Mouse (Mus musculus) embryonic facial prominence, embryonic 14.5 days (tissue): Measurements from ENCODE around the gene Gm973. TPM values are rescaled to one million over a fixed set of nuclear protein-coding genes. Genes with fewer than 3 reads are reported as not detected.

Experiments
- ATAC-seq: fragments of 200-750 bp; cut with Nextera tagmentation; 2 replicates; pipeline ENCODE4 v1.8.0; 2017; ENCODE audit warnings: low read depth, moderate number of reproducible peaks, moderate TSS enrichment
- DNase-seq: peaks from one replicate; pipeline ENCODE4 v3.0.0-alpha.2; 2015; ENCODE audit warnings: low spot score
- H3K27ac ChIP-seq: fragments of 300-500 bp; sonication (generic); replicated peaks from 2 replicates; pipeline ENCODE4 v1.5.1; 2014; ENCODE audit warnings: low read depth, mild to moderate bottlenecking, low read length, moderate library complexity
- H3K27me3 ChIP-seq: fragments of 300-500 bp; sonication (generic); replicated peaks from 2 replicates; pipeline ENCODE4 v1.6.1; 2014; ENCODE audit warnings: low read length; ENCODE audit not compliant: control insufficient read depth, insufficient read depth
- H3K36me3 ChIP-seq: fragments of 300-500 bp; sonication (generic); 2 replicates; pipeline ENCODE4 v1.6.1; 2014; ENCODE audit warnings: low read length, mixed read lengths; ENCODE audit not compliant: control insufficient read depth, insufficient read depth
- H3K4me1 ChIP-seq: fragments of 300-500 bp; sonication (generic); 2 replicates; pipeline ENCODE4 v1.6.1; 2014; ENCODE audit warnings: antibody characterized with exemption, low read length; ENCODE audit not compliant: control insufficient read depth, insufficient read depth
- H3K4me2 ChIP-seq: fragments of 300-500 bp; sonication (generic); 2 replicates; pipeline ENCODE4 v1.6.1; 2014; ENCODE audit warnings: low read depth, mild to moderate bottlenecking, low read length, moderate library complexity, mixed read lengths
- H3K4me3 ChIP-seq: fragments of 300-500 bp; sonication (generic); 2 replicates; pipeline ENCODE4 v1.5.1; 2014; ENCODE audit warnings: low read depth, mild to moderate bottlenecking, low read length
- H3K9ac ChIP-seq: fragments of 300-500 bp; sonication (generic); 2 replicates; pipeline ENCODE4 v1.6.1; 2014; ENCODE audit warnings: low read depth, mild to moderate bottlenecking, low read length, moderate library complexity, mixed read lengths
- H3K9me3 ChIP-seq: fragments of 300-500 bp; sonication (generic); 2 replicates; pipeline ENCODE4 v1.6.1; 2016; ENCODE audit warnings: low read length; ENCODE audit not compliant: control insufficient read depth
- WGBS: fragments of 180-500 bp; shearing (Covaris S2); extraction: QIAGEN DNeasy Blood & Tissue Kit; methylation state at CpG from one replicate; pipeline ENCODE4 v1.1.7; 2014; 5-methylcytosine and 5-hydroxymethylcytosine counted together
- polyA plus RNA-seq: library from polyadenylated mRNA; unstranded; fragments of >200 nt; fragmentation: Nextera tagmentation; extraction: Ambion mirVana; gene quantifications from 2 replicates; pipeline ENCODE4 v1.2.1, GENCODE M21; 2014

Gm973 gene
- polyA plus RNA-seq, 1 experiment from 2014 or later: 5.9 TPM

- Histone ChIP-seq H3K27me3 (no peaks in the 10 kb centered on the region), H3K4me3 (no peak overlapping the region), H3K9me3 (no peaks in the 10 kb centered on the region), H3K4me1 (peaks cover 11% of the 10 kb centered on the region; the same call in 1 of the 2 replicates), H3K27ac (no peak overlapping the region), H3K36me3 (no peaks in the 10 kb centered on the region), H3K9ac (no peak overlapping the region), H3K4me2 (no peak overlapping the region)
- ATAC-seq (no peak), DNase-seq (no peak)
- 72% methylated on average over 5 of the region's 5 CpGs for WGBS
These were observed 63.3 kb downstream of the Gm973 start for GRCm38 (mm10) chr1:59579327-59579726.

DNA sequence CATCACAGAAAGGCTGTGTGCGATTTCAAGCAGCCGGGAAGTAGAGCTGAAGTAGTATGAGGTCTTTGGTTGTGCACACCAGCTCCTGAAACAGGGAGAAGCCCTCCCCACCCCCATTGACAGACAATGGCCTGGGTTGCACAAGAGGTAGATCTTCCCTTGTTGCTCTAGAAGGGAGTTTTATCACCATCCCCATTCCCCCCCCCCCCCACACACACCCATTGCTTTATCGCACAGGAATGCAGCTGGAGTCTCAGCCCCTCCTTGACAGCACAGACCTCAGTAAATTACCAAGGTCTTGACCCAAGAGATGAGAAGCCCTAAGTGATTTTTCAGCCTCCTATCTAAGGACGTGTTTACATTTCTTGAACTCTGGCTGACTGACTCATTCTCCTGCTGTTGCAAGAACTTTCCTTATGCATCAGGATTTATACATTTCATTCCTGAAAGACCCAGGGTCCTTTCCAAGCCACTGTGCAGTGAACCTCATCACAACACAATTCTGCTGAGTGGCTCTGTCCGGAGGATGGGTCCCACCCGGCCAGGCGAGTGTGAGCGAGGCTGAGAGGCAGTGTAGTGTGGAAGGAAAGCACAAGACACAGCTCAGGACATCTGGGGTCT, 64.2 kb downstream of the Gm973 start:
- H3K36me3 ChIP-seq: no peaks in the 10 kb centered on the region
- H3K4me3 ChIP-seq: no peak overlapping the region
- peaks cover 5% of the 10 kb centered on the region; the same call in 1 of the 2 replicates for H3K4me1 ChIP-seq
- DNase-seq (no peak), ATAC-seq (no peak)
- 48% methylated on average over 8 of the region's 8 CpGs for WGBS
- no peak overlapping the region for H3K4me2 ChIP-seq
- H3K27me3 ChIP-seq: no peaks in the 10 kb centered on the region
- H3K9ac ChIP-seq: no peak overlapping the region
- no peak overlapping the region for H3K27ac ChIP-seq
- H3K9me3 ChIP-seq: no peaks in the 10 kb centered on the region

- H3K36me3 ChIP-seq: no peaks in the 10 kb centered on the region
- ATAC-seq (no peak), DNase-seq (no peak)
- H3K4me1 ChIP-seq: 0 out of 2 replicates have a peak, but pooled peaks cover 2% of the 10 kb centered on the region
- no peak overlapping the region for H3K4me2 ChIP-seq
- H3K27me3 ChIP-seq: no peaks in the 10 kb centered on the region
- WGBS: 82% methylated on average over 3 of the region's 3 CpGs
- no peak overlapping the region for H3K9ac ChIP-seq
- H3K9me3 ChIP-seq: no peaks in the 10 kb centered on the region
- H3K27ac ChIP-seq: no peak overlapping the region
- no peak overlapping the region for H3K4me3 ChIP-seq
These were observed 64.8 kb downstream of the Gm973 start for GRCm38 (mm10) chr1:59580880-59581279.

DNA sequence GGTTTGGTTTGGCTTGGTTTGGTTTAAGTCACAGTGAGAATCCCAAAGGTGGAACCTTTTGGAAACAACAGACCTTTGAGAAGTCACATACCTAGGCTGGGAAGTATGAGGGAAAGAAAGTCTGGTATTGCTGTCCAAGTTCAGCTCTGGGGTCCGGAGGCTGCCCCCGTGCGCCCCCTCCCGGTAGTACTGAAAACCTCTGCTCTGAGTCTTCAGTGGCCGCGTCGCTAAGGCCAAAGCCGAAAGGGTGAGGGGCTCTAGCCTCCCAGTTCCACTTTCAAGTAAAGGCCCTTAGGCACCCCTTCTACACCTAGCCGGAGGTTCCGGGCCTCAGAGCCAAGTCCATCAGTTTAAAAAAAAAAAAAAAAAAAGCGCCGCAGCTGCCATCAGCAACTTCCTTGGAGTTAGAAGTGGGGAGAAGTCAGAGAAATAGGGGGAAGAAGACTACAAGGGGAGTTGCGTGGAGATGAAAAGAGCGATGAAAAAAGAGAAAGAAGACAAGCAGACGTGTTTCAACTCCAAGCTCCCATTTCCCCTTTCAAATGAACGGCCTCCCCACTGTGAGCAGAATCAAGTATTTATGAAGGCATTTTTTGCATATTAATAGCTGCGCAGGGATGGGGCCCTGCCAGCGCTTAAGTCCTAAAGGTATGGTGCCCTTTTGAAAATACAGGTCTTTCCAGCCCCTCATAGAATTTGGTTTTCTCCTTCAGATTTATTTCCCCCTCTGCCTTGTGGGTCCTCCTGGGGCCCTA, 68.8 kb downstream of the Gm973 start:
- Histone ChIP-seq H3K9ac (peak overlapping the region; percentile 47), H3K27me3 (no peaks in the 10 kb centered on the region), H3K36me3 (no peaks in the 10 kb centered on the region), H3K4me3 (peak overlapping the region; percentile 24; the same call in 1 of the 2 replicates), H3K4me1 (0 out of 2 replicates have a peak, but pooled peaks cover 2% of the 10 kb centered on the region), H3K27ac (no peak overlapping the region), H3K4me2 (peak overlapping the region; percentile 48), H3K9me3 (no peaks in the 10 kb centered on the region)
- 13% methylated on average over 18 of the region's 18 CpGs for WGBS
- ATAC-seq (peak; percentile 75), DNase-seq (peak; percentile 51)

- H3K27ac ChIP-seq: no peak overlapping the region
- H3K4me2 ChIP-seq: no peak overlapping the region
- DNase-seq (no peak), ATAC-seq (no peak)
- no peaks in the 10 kb centered on the region for H3K36me3 ChIP-seq
- H3K9ac ChIP-seq: no peak overlapping the region
- peaks cover 24% of the 10 kb centered on the region for H3K27me3 ChIP-seq
- H3K9me3 ChIP-seq: no peaks in the 10 kb centered on the region
- WGBS: 44% methylated on average over 1 of the region's 1 CpGs
- H3K4me3 ChIP-seq: no peak overlapping the region
- peaks cover 12% of the 10 kb centered on the region for H3K4me1 ChIP-seq
These were observed 73.2 kb downstream of the Gm973 start for GRCm38 (mm10) chr1:59589271-59589670.

DNA sequence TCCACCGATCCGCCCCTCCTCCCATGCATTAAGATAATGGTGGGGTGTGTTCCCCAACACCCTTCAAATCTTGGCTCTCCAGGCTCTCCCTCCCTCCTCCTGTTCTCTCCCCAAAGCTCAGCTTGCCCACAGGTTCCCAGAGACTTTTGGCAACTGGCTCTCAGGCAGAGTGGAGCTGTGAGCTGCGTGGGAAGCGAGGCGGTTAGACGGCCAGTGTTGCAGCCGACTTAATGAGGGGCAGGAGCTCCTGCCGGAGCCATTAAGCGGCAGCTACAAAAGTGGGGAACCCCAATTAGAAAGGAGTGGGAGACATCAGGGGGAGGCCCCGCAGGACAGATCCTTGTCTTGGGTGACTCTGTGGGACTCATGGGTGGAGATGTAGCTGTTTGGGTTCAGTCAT, 76.3 kb downstream of the Gm973 start:
- Histone ChIP-seq H3K4me1 (peaks cover 10% of the 10 kb centered on the region), H3K4me2 (peak overlapping the region; percentile 29), H3K9ac (no peak overlapping the region), H3K27ac (no peak overlapping the region), H3K36me3 (no peaks in the 10 kb centered on the region), H3K4me3 (peak overlapping the region; percentile 16; the same call in 1 of the 2 replicates), H3K9me3 (no peaks in the 10 kb centered on the region), H3K27me3 (peaks cover 24% of the 10 kb centered on the region)
- ATAC-seq: no peak
- peak; percentile 34 for DNase-seq
- WGBS: 13% methylated on average over 10 of the region's 10 CpGs

DNA sequence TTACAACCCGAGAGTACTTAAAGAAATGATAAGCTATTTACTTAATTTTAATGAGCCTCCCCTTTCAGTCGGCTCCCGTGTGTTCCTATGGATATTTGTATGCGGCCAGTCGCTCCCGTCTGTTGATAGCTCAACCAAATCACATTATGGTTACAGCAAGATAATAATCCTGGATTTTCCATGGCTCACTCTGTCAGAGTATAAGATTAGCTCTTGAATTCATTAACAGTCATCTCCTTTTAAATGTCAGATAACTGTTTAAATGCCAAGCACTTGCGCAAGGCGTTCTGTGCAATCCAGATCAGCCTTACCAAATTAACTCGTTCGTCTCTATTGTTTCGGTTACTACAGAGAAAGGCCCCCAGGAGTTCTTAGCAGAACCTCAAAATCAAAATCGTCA, 76.8 kb downstream of the Gm973 start:
- Histone ChIP-seq H3K9me3 (no peaks in the 10 kb centered on the region), H3K27me3 (peaks cover 24% of the 10 kb centered on the region), H3K4me2 (peak overlapping the region; percentile 29), H3K27ac (no peak overlapping the region), H3K36me3 (no peaks in the 10 kb centered on the region), H3K4me3 (no peak overlapping the region), H3K9ac (no peak overlapping the region), H3K4me1 (peaks cover 10% of the 10 kb centered on the region)
- DNase-seq: no peak
- no peak for ATAC-seq
- WGBS: 22% methylated on average over 12 of the region's 12 CpGs

DNA sequence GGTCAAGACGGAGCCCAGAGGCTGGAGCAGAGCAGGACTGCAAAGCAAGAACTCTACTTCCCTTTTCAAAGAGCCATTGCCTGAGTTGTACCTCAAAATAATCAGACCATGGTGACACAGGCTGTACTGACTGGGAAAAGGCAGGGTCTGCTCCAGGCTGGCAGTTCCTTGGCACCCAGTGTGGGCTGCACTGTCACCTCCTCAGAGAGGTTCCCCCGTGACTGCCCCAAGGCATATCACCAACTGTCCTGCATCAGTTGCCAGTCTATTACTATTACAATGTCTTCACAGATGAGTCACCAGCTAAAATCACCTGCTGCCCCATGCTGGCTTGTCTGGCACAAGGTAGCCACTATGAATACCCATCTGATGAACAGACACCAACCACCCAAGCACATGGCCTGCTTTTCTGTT, 77.6 kb downstream of the Gm973 start:
- ATAC-seq (no peak), DNase-seq (no peak)
- Histone ChIP-seq H3K4me3 (no peak overlapping the region), H3K4me1 (peaks cover 10% of the 10 kb centered on the region), H3K27ac (no peak overlapping the region), H3K4me2 (no peak overlapping the region), H3K36me3 (no peaks in the 10 kb centered on the region), H3K27me3 (peaks cover 24% of the 10 kb centered on the region), H3K9ac (no peak overlapping the region), H3K9me3 (no peaks in the 10 kb centered on the region)
- 73% methylated on average over 2 of the region's 2 CpGs for WGBS
